Comparison of ENCODE assay signal across 23 mouse cellular contexts in genomic region chr2:159584641-159585040, GRCm38 (mm10).
DNase-seq lines count a peak whose midpoint lies in the region; ATAC-seq and TF ChIP-seq lines count a peak whose summit lies in the region.
"Had no signal": no experiment of that assay in that cellular context is flagged by ENCODE, and none has a peak within 500 bp of the region (broad histone marks: within the 10 kb centered on the region; RNA-seq: fewer than 3 reads in every experiment).

No protein-coding gene starts in this region.

- intact Hi-C loops in heart, postnatal 10 days (cut with DNase I) = loop anchor here (10.0 kb wide), 1 partner anchor 780 kb away; the partner anchor contains the start of gene Mafb
- intact Hi-C loops in heart, postnatal 14 days (cut with DNase I) = loop anchor here (10.0 kb wide), 1 partner anchor 780 kb away; the partner anchor contains the start of gene Mafb

- no peaks in the 10 kb centered on the region for H3K9me3 ChIP-seq in intestine, postnatal 0 days (ENCODE audit: control insufficient read depth)
- H3K9me3 ChIP-seq: embryonic facial prominence, embryonic 13.5 days; heart, embryonic 15.5 days; hindbrain, embryonic 10.5 days; limb, embryonic 13.5 days; liver, embryonic 13.5 days; neural tube, embryonic 13.5 days had no signal

- peak; percentile 20 to 22 for DNase-seq in heart, postnatal 10 days
- DNase-seq in heart, postnatal 14 days = no peak
- DNase-seq in right cerebral cortex, postnatal 25 days = peak; percentile 11
- DNase-seq in right cerebral cortex, adult 18-20 months = no peak
- DNase-seq in layer of hippocampus, adult 9-10 months (ENCODE audit: low spot score) = peak; percentile 7
- DNase-seq in spleen, adult 12 weeks (ENCODE audit: low spot score) = no peak
- DNase-seq: cerebellum, adult 9-11 months; gastrocnemius, postnatal 14 days; heart, adult 2 months; kidney, adult 8-10 months; kidney, postnatal 14 days; liver, embryonic 13.5 days; lung, embryonic 14.5 days; right cerebral cortex, postnatal 4 days; thymus, postnatal 25 days had no signal

- H3K4me1 ChIP-seq in intestine, postnatal 0 days (replicated peaks; ENCODE audit: control insufficient read depth, insufficient read depth, low read length) = no peaks in the 10 kb centered on the region
- H3K4me1 ChIP-seq: heart, embryonic 15.5 days; liver, embryonic 13.5 days; neural tube, embryonic 13.5 days had no signal

- no peaks in the 10 kb centered on the region for H3K27me3 ChIP-seq in intestine, postnatal 0 days (replicated peaks; ENCODE audit: control insufficient read depth, insufficient read depth, low read length)
- H3K27me3 ChIP-seq: embryonic facial prominence, embryonic 13.5 days; heart, embryonic 15.5 days; liver, embryonic 13.5 days; neural tube, embryonic 13.5 days had no signal

- H3K27ac ChIP-seq in intestine, postnatal 0 days (ENCODE audit: low read depth, low read length) = no peak overlapping the region
- H3K27ac ChIP-seq: embryonic facial prominence, embryonic 13.5 days; heart, adult 2 months; heart, embryonic 15.5 days; hindbrain, embryonic 10.5 days; left cerebral cortex, adult 2 months; limb, embryonic 13.5 days; liver, embryonic 13.5 days; neural tube, embryonic 13.5 days had no signal

- ATAC-seq in intestine, postnatal 0 days = no peak

- H3K9ac ChIP-seq in intestine, postnatal 0 days (ENCODE audit: low read depth, low read length) = no peak overlapping the region
- H3K9ac ChIP-seq: embryonic facial prominence, embryonic 13.5 days; heart, embryonic 15.5 days; limb, embryonic 13.5 days; liver, embryonic 13.5 days; lung, embryonic 14.5 days; neural tube, embryonic 13.5 days had no signal

- H3K36me3 ChIP-seq in intestine, postnatal 0 days (ENCODE audit: control insufficient read depth, insufficient read depth) = no peaks in the 10 kb centered on the region
- H3K36me3 ChIP-seq: embryonic facial prominence, embryonic 13.5 days; heart, embryonic 15.5 days; hindbrain, embryonic 10.5 days; limb, embryonic 13.5 days; liver, embryonic 13.5 days; neural tube, embryonic 13.5 days had no signal

- H3K4me3 ChIP-seq in intestine, postnatal 0 days (ENCODE audit: low read depth, low read length) = no peak overlapping the region
- H3K4me3 ChIP-seq: embryonic facial prominence, embryonic 13.5 days; heart, adult 2 months; heart, embryonic 15.5 days; hindbrain, embryonic 10.5 days; left cerebral cortex, adult 2 months; limb, embryonic 13.5 days; liver, embryonic 13.5 days; neural tube, embryonic 13.5 days had no signal

- TF ChIP-seq CTCF in intestine, postnatal 0 days (IDR thresholded peaks at IDR 0.05; ENCODE audit: low read depth) = no peak

- no peak overlapping the region for H3K4me2 ChIP-seq in intestine, postnatal 0 days (replicated peaks; ENCODE audit: low read depth)
- H3K4me2 ChIP-seq: embryonic facial prominence, embryonic 13.5 days; heart, embryonic 15.5 days; limb, embryonic 13.5 days; liver, embryonic 13.5 days; lung, embryonic 14.5 days; midbrain, embryonic 11.5 days; neural tube, embryonic 13.5 days had no signal

Comparison
In these comparisons a context has a peak if more than half of its experiments do, and no peak if none do; other contexts are left out.
1. DNase-seq: peak in heart, postnatal 10 days (2 of 2), right cerebral cortex, postnatal 25 days (single experiment) and layer of hippocampus, adult 9-10 months (single experiment); none in heart, postnatal 14 days (0 of 2), right cerebral cortex, adult 18-20 months (single experiment) and spleen, adult 12 weeks (single experiment).